Mouse (Mus musculus) spleen, adult 2 months (tissue): ENCODE measurements around the gene Gm28374. TPM values are rescaled to one million over a fixed set of nuclear protein-coding genes. Genes with fewer than 3 reads are reported as not detected.
"Not testable (repeated sequence)": the region's sequence is repeated elsewhere in the genome, so short reads cannot be mapped to it uniquely, and the experiment has no call there.

Experiments
- DNase-seq, 2 experiments: peaks; one replicate each; pipeline versions ENCODE4 v3.0.0 to v3.0.0-alpha.2; 2012 to 2021; ENCODE audit warnings: low spot score in 2 of 2, low read depth in 1 of 2
- H3K27ac ChIP-seq: fragments of 200-500 bp; 2 replicates; pipeline ENCODE4 v1.5.1; 2012; ENCODE audit warnings: low read length, inconsistent platforms; ENCODE audit not compliant: insufficient read depth
- H3K27me3 ChIP-seq: fragments of 200-500 bp; 2 replicates; pipeline ENCODE4 v1.6.1; 2012; ENCODE audit warnings: mild to moderate bottlenecking, moderate library complexity, low read length, inconsistent platforms; ENCODE audit not compliant: control insufficient read depth, insufficient read depth
- H3K36me3 ChIP-seq: fragments of 200-500 bp; 2 replicates; pipeline ENCODE4 v1.6.1; 2012; ENCODE audit warnings: mild to moderate bottlenecking, low read length, inconsistent platforms; ENCODE audit not compliant: control insufficient read depth, insufficient read depth
- H3K4me1 ChIP-seq: fragments of 200-500 bp; 2 replicates; pipeline ENCODE4 v1.6.1; 2011; ENCODE audit warnings: inconsistent platforms; ENCODE audit not compliant: control insufficient read depth, insufficient read depth, insufficient read length
- H3K4me3 ChIP-seq: fragments of 200-500 bp; 2 replicates; pipeline ENCODE4 v1.5.1; 2011; ENCODE audit warnings: mild to moderate bottlenecking, inconsistent platforms; ENCODE audit not compliant: insufficient read depth, insufficient read length; ENCODE audit errors: extremely low read depth
- CTCF ChIP-seq: fragments of 200-500 bp; IDR thresholded peaks from 2 replicates; pipeline ENCODE4 v1.5.1; 2011; ENCODE audit warnings: mild to moderate bottlenecking, inconsistent platforms; ENCODE audit not compliant: insufficient read depth, insufficient read length, insufficient replicate concordance; ENCODE audit errors: extremely low read depth
- POLR2A ChIP-seq: fragments of 200-500 bp; IDR thresholded peaks from 2 replicates; pipeline ENCODE4 v1.6.1; 2011; ENCODE audit warnings: low read depth, low read length, inconsistent platforms
- WGBS: fragments of 180-500 bp; shearing (Covaris S2); methylation state at CpG from one replicate; pipeline ENCODE4 v1.1.7; 2018; 5-methylcytosine and 5-hydroxymethylcytosine counted together
- polyA plus RNA-seq: library from polyadenylated mRNA; depleted of rRNA; stranded (reverse); fragments of >200 nt; gene quantifications from 2 replicates; pipeline ENCODE4 v1.2.3, GENCODE M21; 2012; rRNA removed

Gene Gm28374
- 0.46 TPM in 1 of 2 replicates, not detected in the other for polyA plus RNA-seq

GRCm38 (mm10) chr19:6082156-6082555 lies at the start of gene Gm28374:
TSS of gene Gm28374 (minus strand) at chr19:6082256.
- H3K4me3 ChIP-seq = no peak within 1 kb of the TSS
- WGBS = 93% methylated on average over 9 of the region's 9 CpGs
- no peaks in the 10 kb centered on the region for H3K27me3 ChIP-seq
- H3K36me3 ChIP-seq = peaks cover 16% of the 10 kb centered on the region
- no peak for TF ChIP-seq POLR2A
- TF ChIP-seq CTCF = no peak
- H3K4me1 ChIP-seq = peaks cover 4% of the 10 kb centered on the region; the same call in 1 of the 2 replicates
- DNase-seq = no peak
- no peak within 1 kb of the TSS for H3K27ac ChIP-seq

DNA sequence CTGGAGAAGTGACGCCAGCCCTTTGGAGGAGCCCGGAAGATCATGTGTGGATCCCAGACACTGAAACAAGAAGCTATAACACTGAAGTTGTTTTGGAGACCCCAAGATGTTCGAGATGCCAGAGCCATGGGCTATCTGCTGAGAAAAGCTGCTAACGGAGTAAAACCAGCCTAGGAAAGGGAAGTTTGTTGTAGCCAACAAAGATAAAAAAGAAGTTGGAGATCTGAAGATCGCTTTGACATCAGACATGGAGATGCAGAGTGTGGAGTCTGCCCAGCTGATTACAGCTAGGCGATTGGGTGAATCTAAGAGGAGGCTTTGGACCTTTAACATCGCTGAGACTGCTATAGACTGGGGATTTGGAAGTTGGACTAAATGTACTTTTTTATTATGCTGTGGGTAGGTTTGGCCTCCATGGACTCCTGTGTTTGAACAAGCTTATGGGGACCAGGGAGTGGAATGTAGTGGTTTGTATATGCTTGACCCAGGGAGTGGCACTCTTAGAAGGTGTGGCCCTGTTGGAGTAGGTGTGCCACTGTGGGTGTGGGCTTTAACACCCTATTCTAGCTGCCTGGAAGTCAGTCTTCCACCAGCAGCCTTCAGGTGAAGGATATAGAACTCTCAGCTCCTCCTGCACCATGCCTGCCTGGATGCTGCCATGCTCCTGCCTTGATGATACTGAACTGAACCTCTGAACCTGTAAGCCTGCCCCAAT lies 48.5 kb upstream of the Gm28374 start:
- not testable (repeated sequence) for H3K27ac ChIP-seq, H3K4me3 ChIP-seq, H3K36me3 ChIP-seq, H3K27me3 ChIP-seq, DNase-seq, H3K4me1 ChIP-seq
- WGBS = 81% methylated on average over 7 of the region's 7 CpGs

- Histone ChIP-seq H3K36me3 (no peaks in the 10 kb centered on the region), H3K27me3 (no peaks in the 10 kb centered on the region), H3K4me3 (peak within 1 kb of the TSS; percentile 67), H3K4me1 (no peaks in the 10 kb centered on the region), H3K27ac (peak within 1 kb of the TSS; percentile 94)
- under 1% methylated on average over 32 of the region's 32 CpGs for WGBS
- DNase-seq = peak; percentile 93 to 96
- peak; percentile 28; the same call in 1 of the 2 replicates for TF ChIP-seq POLR2A
- no peak for TF ChIP-seq CTCF
Measured at GRCm38 (mm10) chr19:6127760-6128341, 45.8 kb upstream of the Gm28374 start, which contains the start of gene Snx15. TSS of gene Snx15 (minus strand) at chr19:6128304.

DNA sequence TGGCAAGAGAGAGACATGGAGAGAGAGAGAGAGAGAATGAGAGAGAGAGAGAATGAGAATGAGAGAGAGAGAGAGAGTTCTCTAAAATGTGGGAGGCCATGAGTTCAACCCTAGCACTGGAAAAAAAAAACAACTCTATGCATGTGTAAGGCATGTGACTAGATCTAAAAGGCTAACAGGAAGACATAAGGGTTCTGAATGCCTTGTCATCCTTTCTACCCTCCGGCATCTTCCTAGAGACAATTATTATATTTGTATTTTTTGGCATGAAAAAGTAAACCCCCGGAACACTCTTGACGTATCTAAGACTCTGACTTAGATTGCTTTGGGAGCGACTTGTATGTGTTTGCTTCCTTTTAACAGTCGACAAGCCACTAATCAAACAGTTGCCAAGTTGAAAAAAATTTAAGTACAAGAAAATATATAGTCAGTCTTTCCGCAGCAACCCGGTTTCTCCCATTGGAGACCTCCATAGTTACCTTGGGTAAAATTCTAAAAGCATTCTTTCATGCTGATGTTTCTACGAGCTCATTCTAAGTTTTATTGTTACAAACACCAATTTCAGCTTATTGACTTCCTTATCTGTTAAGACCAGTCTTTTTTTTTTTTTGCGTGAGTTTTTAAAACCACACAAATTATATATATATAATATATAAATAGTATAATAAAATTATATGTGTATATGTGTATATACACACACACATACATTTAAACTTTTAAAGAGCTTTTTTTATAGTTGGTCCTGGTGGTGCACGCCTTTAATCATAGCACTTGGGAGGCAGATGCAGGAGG lies 44.9 kb upstream of the Gm28374 start:
- TF ChIP-seq CTCF (no peak), POLR2A (no peak)

GRCm38 (mm10) chr19:6126289-6126688 lies 44.2 kb upstream of the Gm28374 start:
- Histone ChIP-seq H3K27ac (no peak overlapping the region), H3K27me3 (no peaks in the 10 kb centered on the region), H3K4me3 (no peak overlapping the region), H3K4me1 (no peaks in the 10 kb centered on the region), H3K36me3 (peaks cover 5% of the 10 kb centered on the region; the same call in 1 of the 2 replicates)
- DNase-seq = peak; percentile 31 to 50
- no peak for TF ChIP-seq POLR2A
- TF ChIP-seq CTCF = peak; percentile 55; the same call in 1 of the 2 replicates
- 30% methylated on average over 4 of the region's 4 CpGs for WGBS

More for the DNA sequence above, 44.9 kb upstream of the Gm28374 start:
- Histone ChIP-seq H3K27ac (peak overlapping the region; percentile 94), H3K4me3 (peak overlapping the region; percentile 39; the same call in 1 of the 2 replicates), H3K27me3 (no peaks in the 10 kb centered on the region), H3K4me1 (no peaks in the 10 kb centered on the region), H3K36me3 (no peaks in the 10 kb centered on the region)
- no peak for DNase-seq
- 63% methylated on average over 10 of the region's 10 CpGs for WGBS

- 76% methylated on average over 2 of the region's 2 CpGs for WGBS
- TF ChIP-seq POLR2A = no peak
- no peak for TF ChIP-seq CTCF
- H3K4me3 ChIP-seq = no peak overlapping the region
- no peaks in the 10 kb centered on the region for H3K4me1 ChIP-seq
- no peaks in the 10 kb centered on the region for H3K27me3 ChIP-seq
- peaks cover 7% of the 10 kb centered on the region for H3K36me3 ChIP-seq
- no peak overlapping the region for H3K27ac ChIP-seq
- no peak for DNase-seq
Measured at GRCm38 (mm10) chr19:6124898-6125297, 42.8 kb upstream of the Gm28374 start.
